Mouse (Mus musculus): ENCODE results near the gene Ldlrad3.

Ldlrad3 gene

DNA sequence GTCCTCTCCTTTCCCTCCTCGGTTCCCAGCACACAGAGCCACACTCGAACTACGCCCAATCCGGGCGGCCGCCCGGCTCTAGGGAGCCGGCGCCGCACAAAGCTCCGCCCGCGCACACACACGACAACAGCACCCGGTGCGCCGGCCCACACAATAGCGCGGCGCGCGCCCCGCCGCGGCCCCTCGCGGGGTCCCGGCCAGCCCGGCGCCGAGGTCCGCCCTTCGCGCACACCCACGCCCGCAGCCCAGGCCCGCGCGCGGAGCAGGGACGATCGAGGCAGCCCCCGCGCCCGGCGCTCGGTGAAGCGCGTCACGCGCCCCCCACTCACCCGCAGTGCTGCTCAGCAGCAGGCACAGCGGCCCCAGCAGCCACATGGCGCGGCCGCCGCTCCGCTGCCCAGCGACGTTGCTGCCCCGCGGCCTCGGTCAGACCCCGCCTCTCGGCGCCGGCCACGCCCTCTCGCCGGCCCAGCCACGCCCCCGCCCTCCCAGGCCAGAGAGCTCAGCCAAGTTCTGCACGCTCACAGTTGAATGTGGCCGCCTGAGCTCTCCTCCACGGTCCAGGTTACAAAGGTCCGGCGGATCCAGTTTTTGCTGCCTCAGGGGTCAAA is at the start of gene Ldlrad3:
Ldlrad3 (minus strand) TSS at position 435 of the 611 bp plus-strand sequence.
- peak; percentile 90 for DNase-seq (ENCODE audit: low spot score)

DNA sequence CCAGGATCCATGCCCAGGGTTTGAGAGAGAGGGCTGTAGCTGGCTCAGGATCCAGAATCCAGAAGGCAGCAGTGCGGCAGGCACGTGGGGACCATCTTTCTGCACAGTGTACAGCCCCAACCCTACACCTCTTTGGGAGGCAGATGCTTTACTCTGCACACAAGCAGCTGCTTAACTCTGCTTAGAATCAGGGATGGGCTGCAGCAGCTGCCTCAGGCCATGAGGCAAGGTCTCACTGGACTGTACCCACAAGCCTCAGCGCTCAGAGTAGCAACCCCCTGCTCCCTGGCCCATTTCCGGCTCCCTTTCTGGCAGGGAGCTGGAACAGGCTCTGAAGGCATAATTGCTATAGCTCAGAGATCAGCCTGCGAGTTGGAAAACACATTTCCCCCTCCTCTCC is 45.3 kb upstream of the Ldlrad3 start:
- DNase-seq (ENCODE audit: low spot score): peak; percentile 50

DNA sequence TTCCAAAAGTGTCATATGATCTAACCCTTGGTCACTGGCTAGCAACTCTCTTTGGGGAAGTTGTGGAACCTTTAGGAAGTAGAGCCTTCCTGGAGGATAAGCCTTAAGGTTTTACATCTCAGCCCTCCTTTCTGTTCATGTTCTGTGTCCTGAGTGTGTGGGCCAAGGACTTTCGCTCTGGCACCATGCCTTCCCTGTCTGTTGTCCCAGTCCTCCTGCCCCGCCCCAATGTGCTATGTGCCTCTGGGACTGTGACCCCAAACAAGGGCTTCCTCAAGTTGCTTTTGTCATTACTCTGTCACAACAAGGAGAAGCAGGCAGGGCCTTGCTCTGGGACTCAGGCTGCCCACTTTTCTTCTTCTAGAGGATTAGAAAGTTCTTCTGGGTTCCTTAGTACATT is 42.9 kb upstream of the Ldlrad3 start:
- no peak for DNase-seq (ENCODE audit: low spot score)

DNA sequence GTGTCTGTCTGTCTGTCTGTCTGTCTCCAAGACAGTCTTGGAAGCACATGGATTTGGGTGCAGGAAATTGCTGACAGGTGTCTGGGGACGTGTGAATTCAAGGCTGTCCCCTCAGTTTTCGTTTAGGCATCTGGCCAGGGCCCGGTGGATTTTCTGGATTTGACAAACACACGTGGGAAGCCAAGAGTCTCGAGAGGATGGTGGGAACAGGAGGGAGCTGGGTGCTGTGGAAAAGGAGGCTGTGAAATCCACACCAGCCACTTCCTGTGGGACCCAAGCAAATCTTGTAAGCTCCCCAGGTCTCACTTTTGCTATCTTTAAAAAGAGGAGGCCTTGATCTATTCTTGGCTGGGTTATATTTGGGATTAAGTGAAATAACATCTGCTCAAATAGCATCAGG is 42.1 kb upstream of the Ldlrad3 start:
- DNase-seq (ENCODE audit: low spot score): no peak

DNA sequence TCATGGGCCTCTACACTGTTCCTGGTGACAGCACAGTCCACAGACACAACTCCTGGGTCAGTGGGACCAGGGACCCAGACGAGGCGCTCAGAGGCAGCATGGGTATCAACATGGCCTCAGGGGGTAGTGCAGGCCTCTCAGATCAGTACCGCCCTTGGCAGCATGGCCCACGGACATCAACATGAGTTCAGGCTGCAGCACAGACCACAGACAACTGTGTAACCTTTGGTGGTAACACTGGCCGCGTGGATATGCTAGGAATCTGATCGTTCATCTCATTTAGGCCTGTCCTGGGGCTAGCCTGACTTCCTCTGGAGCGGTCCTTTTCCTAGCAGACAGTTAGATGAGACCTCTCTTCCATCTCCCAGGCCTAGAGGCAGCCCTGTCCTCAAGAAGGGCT is 41.7 kb upstream of the Ldlrad3 start:
- no peak for DNase-seq (ENCODE audit: low spot score)

DNA sequence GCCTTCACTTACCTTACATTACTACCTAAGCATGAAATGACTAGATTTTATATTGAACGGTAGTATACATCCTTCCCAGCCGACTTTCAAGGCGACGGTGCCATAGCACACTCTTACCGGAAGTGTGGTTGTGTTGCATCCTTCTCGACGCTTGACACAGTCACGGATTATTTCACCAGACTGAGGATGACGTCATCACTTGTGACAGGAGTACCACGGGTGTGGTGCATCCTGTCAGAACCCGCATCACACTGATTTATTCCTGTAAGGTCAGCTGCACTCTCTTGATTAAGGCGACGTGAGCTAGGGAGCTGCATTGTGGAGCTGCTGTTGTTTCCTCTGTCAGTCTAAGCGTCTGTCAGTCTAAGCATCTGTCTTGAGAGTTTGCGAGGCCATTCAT is 40.1 kb upstream of the Ldlrad3 start:
- DNase-seq (ENCODE audit: low spot score): no peak

DNA sequence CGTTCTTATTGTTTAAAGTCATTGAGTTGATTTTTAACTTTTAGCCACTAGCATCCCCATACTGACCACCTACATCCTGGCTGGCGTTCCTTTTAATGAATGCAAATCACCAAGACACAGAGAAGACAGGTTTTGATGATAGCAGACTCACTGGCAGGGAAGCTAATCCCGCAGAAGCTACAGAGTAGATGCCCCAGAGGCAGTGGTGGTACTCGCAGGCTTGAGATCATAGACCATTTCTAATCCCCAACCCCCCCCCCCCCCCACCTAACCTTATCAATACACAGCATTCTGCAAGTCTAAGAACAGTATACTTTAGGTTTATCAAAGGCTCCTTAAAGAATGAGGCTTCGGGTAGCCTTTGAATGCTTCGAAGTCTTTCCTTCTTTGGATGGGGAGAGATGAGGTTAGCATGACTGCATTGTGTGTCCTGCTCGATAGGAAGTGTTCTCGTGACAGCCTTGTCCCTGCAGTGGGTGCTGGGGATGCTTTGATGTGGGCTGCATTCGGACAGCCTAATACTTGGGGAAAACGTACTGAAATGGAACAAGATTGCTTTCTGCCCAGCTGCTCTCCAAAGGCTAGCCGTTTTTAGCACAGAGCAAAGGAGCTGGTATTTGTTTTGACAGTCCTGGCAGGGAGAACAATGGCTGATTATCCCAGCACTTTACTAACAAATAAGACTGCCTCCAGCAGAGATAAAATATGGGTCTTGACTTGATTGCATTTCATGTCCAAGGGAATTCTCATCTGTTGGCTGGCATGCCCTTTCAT is 37.4 kb upstream of the Ldlrad3 start:
- peak; percentile 15 for DNase-seq (ENCODE audit: low spot score)

DNA sequence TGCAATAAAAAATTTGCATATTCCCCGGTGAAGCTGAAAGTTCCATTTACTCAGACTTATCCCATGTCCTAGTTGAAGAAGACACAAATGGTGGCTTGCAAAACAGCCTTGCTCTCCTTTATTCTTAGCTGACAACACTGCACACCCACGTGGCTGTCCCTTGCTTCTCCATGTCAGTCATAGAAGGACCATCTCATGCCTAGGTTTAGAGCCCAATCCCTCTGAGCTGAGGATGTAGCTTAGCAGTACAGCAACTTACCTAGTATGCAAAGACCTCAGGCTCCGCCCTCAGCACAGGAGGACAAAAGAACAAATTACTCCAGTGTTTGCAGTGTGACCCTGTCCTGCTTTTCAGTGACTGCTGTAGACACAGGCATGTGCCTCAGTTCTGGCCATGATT is 36.6 kb upstream of the Ldlrad3 start:
- no peak for DNase-seq (ENCODE audit: low spot score)

DNA sequence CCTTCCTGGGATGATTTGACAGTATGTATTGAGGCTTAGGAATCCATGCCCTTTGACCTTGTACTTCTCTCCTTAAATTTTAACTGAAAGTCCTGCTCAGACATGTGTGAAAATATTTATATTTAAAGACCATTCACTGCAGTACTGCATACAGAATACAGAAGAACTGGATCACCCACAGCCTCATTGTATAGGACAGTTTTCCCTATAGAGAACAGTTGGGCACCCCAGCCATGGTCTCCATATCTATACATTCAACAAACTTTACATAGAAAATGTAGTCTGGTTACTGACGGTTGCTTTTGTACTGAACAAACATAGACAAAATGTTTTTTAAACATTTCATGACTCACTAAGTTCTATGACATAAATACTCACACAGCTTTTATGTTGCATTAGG is 30.6 kb upstream of the Ldlrad3 start:
- no peak for DNase-seq (ENCODE audit: low spot score)

DNA sequence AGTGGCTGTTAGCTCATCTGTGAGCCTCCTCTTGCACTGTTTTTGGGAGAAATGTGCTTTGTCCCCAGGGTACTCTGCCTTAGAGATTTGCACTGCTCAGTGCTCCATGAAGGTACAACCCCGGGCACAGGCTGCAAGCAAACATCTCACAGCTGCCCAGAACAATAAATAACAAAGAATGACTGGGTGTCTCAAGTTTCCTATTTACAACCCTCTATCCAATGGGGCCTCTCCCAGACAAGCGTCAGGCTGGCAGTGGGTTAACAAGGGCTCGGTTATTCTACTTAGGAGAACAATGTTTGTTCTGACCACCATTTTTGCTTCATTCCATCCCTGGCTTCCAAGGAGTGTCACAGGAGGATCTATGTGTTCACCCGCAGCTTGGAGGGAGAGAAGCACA is 25.9 kb upstream of the Ldlrad3 start:
- DNase-seq (ENCODE audit: low spot score): peak; percentile 42

DNA sequence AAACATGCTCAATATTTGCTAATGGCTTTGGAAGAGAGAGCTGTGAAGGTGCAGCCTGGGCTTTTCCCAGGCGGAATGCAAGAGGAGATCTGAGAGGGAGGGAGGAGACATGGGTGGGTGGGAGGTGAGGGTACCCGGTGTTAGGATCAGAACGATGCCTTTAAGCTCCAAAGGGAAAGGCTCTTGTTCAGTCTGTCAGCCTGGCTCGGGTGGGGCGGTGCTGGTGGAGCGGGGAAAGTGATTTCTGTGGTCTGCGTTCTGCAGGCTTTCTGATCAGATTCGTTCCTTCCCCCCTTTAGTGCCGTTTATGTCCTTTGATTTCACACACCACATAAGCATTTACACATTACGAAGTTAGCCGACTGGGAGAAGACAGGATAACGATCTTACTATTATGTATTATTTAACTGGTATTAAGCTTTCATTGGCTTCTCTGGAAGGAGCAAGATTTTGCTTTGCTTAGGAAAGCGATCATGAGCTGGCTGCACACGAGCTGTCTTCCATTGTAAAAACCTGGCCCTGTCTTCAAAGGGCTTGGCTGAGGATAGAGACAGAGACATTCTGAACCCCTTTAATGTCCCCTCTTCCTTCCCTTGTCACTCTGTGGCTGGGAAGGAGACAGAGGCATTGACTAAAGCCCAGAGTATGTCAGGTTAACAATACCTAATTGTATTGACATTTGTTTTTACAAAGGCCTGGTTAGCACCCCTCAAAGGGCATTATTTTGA is 19.7 kb upstream of the Ldlrad3 start:
- DNase-seq (ENCODE audit: low spot score): no peak

DNA sequence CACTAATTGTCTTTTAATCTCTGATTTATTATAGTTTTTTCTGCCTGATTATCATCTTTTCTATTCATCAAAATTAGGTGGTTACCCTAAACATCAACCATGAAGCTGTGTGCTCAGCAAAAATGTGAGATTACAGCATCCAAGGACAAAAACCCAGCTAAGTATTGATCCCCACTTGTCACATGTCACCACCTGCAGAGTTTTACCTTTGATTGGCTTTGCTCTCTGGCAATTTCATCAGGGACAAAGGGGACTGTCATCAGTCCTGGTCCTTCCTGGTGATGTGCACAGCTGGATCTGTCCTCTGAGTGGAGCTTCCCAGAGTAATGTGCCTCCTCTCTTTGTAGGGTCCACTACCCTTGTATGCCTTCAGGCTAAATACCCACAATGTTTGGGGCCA is 17.3 kb upstream of the Ldlrad3 start:
- no peak for DNase-seq (ENCODE audit: low spot score)

DNA sequence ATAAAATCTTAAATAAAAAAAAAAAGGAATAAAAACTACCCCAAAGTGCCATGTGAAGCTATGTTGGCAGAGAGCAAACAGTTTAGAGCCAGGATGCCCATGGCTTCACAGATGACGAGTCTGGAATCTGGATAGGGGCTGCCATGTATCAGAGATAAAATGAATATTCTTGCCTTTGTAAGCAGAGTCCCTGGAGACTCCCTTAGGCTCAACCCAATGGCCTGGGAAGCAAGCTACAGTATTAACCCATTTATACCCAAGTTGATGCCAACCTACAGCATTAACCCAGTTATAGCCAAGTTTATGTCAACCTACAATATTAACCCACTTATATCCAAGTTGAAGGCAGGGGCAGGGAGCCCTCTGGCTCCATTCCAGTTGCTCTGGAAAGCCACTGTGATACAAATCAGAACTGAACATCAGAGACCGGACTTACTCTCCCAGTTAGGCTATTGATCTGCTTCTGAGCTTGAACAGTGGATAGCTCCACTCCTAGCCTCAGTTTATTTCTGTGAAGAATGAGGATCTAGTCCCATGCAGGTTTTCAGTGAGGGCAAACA is 16.1 kb upstream of the Ldlrad3 start:
- no peak for DNase-seq (ENCODE audit: low spot score)

DNA sequence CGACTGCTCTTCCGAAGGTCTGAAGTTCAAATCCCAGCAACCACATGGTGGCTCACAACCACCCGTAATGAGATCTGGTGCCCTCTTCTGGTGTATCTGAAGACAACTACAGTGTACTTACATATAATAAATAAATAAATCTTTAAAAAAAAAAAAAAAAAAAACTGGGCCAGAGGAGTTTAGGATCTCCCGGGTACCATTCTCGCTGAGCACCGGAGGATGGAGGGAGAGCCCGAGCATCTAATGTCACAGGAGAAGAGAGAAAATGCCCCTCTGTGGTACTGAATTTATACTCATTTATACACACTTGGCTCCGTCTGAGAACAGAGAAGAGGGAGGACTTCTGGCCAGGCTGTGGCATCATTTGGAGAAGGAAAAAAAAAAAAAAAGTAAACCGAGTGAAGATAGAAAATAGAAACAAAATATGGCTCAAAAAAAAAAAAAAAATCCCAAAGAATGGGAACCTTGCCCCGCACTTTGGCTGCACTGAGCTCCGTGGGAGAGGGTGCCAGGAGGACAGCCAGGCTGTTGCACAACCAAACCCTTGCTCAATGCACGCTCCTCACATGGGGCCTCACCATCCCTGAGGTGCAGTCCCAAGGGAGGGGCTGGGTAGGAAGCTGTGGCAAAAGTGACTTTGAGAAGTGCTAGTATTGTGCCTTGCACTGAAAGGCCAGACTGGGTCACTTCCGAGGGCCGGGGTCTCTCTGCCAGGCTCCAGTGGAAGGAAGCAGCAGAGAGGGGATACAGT is 15.2 kb upstream of the Ldlrad3 start:
- no peak for DNase-seq (ENCODE audit: low spot score)

DNA sequence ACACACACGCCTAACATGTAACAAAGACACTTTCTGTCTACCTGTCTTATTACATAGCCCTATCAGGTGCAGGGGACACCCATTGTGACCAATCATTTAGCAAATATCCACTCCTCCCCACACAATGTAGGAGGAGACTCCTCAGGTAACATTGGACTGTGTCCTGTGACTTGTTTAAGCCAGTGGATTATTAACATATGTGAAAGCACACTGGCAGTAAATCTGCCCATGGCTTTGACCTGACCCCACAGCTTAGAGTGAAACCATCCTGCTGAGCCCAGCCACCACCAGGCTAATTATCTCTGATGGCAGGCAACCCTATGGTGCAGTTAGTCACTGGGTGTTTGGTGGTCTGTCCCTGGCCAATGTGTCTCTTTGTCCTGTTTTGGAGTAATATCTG is 11.1 kb upstream of the Ldlrad3 start:
- peak; percentile 52 for DNase-seq (ENCODE audit: low spot score)

DNA sequence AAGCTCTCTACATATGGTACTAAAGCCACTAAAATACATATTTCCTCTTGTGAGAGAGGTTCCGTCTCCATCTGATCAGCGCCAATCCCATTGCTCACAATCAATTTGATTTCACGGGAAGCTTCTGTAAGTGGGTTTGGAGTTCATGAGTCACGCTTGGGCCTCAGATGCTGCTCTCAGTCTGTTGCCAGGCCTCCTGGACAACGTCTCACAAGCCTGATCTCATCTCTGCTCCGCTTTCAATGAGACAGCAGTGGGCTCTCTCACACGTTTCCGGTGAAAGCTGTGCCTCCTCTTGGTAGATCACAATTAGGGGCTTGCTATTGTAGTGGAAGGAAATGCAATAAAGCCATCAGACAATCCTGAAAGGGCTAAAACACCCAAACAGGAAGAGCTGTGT is 10.5 kb upstream of the Ldlrad3 start:
- DNase-seq (ENCODE audit: low spot score): peak; percentile 19

DNA sequence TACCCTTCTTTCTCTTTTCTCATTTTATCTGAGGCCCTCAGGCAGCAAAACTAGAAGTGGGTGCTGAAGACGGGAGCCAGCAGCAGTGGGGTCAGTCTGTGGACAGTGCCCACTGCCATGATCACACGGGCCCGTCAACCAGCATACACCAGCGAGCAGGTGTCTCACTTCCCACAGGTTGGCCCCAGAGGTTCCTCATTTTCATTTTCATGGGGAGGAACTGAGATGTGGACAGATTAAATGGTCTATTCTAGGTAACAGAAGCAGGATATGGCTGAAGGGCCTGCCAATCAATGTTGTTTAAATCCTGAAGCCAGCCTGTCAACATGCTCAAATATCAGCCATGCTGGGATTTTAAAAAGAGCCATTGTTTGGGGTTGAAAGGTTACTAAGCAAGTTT is 9.3 kb upstream of the Ldlrad3 start:
- no peak for DNase-seq (ENCODE audit: low spot score)

DNA sequence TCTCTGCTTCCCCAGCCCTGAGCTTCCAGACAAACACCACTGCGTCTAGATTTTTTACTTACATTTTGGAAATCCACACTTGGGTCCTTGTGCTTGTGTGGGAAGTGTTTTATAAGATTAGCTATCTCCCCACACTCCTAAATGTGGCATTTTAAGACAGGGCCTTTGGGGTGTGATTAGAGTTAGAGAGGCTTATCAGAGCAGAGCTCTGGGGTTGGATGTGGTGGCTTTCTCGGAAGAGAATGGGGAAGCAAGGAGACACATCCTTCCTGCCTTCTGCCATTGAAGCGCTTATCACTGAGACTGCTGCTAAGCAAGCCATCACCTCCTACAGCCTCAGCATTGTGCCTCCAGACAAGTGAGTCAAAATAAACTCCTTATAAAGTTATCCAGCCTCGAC is 8.1 kb upstream of the Ldlrad3 start:
- DNase-seq (ENCODE audit: low spot score): no peak

DNA sequence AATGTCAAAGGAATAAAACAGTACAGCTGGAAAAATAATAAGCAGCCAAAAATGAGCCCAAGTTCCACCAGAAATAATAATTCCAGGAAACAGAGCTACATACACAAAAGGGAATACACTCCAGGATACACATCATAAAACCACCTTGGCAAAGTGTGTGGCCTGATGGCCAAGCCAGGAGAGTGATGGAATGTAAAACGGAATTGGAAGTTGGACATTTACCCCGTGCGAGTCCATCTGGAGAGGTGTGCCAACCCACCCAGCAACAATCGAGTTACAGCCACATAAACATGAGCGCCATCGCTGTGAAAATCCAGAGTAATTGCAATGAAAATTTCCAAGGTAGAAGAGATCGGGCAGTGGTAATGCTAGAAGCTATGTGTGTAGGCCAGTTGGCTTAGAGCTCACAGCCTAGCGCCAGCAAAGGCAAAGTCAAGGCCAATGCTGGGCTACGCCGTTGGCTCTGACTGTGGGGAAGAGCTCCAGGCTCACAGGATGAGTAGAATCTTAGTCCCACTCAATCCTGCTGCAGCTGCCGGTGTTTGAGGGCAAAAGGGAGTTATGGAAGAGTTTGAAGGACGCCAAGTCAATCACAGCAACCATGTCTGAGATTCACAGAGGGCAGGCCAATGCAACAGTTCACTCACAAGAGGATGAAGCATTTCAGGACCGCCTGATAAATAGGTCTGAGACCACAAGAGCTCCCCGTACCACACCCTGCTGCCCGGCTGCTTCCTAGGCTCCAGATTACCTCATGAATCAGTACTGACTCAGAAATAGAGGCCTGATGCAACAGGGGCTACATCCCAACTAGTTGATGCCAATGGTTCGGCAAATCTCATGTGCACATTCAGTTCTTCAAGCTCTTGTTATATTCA is 7.0 kb upstream of the Ldlrad3 start:
- DNase-seq (ENCODE audit: low spot score): no peak

DNA sequence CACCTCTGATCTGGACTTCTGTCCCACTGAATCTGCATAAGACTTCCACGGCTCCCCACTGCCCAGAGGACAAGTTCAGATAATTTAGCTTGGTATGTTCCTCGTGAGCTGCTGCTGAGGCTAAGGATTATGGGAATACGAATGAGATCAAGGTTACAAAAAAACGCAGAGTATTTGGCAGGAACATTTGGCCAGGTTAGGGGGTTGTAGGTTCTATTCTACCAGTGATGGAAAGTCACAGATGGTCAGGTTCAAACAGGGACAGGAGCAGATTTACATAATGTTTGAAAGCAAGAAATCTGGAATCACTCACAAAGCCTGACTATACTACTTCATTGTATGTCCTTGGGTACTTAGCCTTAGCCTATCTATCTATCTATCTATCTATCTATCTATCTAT is 5.6 kb upstream of the Ldlrad3 start:
- no peak for DNase-seq (ENCODE audit: low spot score)

DNA sequence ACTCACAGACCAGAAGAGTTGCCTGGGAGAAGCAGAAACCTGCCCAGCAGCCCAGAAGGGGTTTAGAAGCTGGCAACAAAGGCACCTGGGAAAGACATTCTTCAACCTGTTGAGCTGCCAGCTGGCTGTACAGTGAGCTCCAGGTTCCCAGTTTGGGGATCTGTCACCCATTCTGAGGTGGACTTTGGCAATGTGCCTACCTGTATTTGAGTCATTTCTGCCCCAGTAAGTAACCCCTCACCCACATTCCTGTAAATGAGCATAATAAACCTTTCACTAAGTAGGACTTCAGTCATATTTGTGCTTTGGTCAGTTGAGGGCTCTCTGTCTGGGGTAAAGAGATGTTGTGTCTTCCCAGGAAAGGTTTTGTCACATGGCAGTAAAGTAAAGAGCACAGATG is 4.8 kb upstream of the Ldlrad3 start:
- DNase-seq (ENCODE audit: low spot score): no peak
